16 mouse cellular contexts compared by ENCODE assay signal in the genomic region with DNA sequence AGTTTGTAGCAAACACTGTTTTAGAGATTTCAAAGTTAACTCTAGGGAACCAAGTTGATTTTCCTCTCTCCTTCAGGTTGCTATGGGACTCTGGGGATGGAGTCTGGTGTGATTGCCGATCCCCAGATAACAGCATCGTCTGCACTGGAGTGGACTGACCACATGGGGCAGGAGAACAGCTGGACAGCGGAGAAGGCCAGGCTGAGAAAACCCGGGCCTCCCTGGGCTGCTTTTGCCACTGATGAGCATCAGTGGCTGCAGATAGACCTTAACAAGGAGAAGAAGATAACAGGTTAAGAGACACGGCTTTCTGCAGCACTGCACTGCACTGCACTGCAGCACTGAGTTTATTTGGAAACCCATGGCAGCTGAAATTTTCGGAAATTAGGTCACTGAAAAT.
"Had no signal": no experiment of that assay in that cellular context is flagged by ENCODE, and none has a peak within 500 bp of the region (broad histone marks: within the 10 kb centered on the region; RNA-seq: fewer than 3 reads in every experiment).

No protein-coding gene starts in this region.

- DNase-seq: kidney, adult 8-10 months; kidney, postnatal 4 days; liver, embryonic 13.5 days; lung, embryonic 14.5 days; lung, postnatal 14 days; right cerebral cortex, postnatal 4 days; spleen, adult 18-20 months; thymus, adult 2 months; thymus, postnatal 25 days had no signal

- H3K4me1 ChIP-seq: limb, embryonic 10.5 days had no signal

- H3K9ac ChIP-seq: liver, embryonic 13.5 days; lung, embryonic 14.5 days had no signal

- H3K4me2 ChIP-seq: liver, embryonic 13.5 days; lung, embryonic 14.5 days; midbrain, embryonic 11.5 days had no signal

- H3K27ac ChIP-seq: left cerebral cortex, adult 2 months; limb, embryonic 10.5 days; macrophage had no signal

- H3K9me3 ChIP-seq: limb, embryonic 10.5 days; liver, embryonic 13.5 days; megakaryocyte, embryonic 14.5 days had no signal

- ATAC-seq: intestine, postnatal 0 days; midbrain, embryonic 16.5 days had no signal

- H3K27me3 ChIP-seq: liver, embryonic 13.5 days; megakaryocyte, embryonic 14.5 days had no signal

- H3K4me3 ChIP-seq: left cerebral cortex, adult 2 months; limb, embryonic 10.5 days; liver, embryonic 13.5 days; megakaryocyte, embryonic 14.5 days had no signal
